Mouse (Mus musculus) heart, adult 11 months (tissue): ENCODE data around the gene Adgrb3.

Source experiments
- DNase-seq: peaks from one replicate; pipeline ENCODE4 v3.0.0; 2022

The Adgrb3 gene

DNA sequence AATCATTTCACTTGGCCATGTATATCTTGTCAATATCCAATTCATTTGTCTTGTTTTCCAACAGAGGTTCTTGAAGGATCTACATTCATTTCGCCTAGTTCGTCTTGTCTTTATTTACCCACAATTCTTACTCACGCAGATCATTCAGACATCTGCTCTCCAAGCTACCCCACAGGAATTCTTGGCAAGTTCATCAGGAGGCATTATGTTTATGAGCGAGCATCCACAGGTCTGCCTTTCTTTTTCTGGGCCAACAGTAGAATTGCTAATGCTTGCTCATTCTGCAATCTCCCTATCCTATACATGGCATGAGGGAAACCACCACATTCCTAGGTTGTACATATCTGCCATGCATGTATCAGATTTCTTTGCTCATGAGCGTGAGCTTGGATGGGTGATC, 99.7 kb downstream of the Adgrb3 start:
- DNase-seq = no peak

DNA sequence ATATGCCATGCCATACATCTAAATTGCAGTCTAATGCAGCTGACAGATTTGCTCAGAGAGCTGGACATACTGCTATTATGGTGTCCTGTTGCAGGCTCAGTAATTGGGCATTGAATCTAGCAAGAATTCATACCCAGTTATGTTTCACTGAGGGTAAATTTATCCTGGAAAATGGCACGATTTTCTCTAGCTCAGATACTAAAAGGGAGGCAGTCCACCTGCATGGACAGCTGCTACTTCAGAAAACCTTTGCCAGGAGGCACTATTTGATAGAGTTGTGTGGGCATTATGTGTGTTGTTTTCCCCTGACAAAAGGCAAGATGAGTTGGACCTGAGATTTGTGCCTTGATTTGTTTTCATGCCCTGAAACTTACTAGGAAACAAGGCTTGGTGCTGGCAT, 118.0 kb downstream of the Adgrb3 start:
- no peak for DNase-seq

DNA sequence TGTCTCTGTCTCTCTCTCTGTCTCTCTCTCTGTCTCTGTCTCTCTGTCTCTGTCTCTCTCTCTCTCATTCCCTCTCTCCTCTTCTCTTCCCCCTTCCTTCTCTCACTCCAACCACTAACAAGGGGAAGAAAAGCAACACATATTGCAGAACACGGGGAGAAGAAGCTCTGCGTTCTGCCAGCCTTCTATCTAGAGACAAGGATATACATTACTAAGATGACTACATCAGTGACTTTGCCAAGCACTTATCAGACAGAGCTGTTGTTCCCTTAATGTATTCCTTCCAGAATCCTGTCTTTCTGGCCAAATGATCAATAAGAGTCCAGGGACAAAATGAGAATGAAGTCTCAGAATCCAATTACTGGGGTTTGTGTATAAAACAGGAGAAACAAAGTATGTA, 123.2 kb downstream of the Adgrb3 start:
- DNase-seq = no peak

DNA sequence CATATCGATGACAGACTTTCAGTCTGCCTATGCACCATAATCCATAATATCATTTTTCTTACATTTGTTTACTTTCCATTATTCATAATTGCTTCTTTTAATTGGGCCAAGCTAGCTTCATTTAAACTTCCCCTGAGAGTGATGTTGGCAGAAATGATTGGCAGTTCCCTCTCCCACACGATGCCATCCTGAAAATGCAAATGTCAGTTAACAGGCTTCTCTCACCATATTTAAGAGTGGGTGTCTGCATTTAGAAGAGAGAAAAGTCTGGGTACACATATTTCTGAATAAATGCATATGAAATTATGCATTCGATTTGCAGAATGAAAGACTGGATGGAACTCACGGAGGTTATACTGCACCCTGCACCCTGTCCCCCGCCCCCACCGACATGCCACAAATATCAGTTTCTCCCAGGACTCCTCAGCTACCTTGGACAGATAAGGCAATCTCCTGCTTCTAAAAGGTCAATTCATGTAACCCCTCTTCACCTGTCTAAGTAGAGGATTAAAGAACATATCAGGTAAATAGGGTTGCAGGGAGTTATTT, 130.7 kb downstream of the Adgrb3 start:
- no peak for DNase-seq

DNA sequence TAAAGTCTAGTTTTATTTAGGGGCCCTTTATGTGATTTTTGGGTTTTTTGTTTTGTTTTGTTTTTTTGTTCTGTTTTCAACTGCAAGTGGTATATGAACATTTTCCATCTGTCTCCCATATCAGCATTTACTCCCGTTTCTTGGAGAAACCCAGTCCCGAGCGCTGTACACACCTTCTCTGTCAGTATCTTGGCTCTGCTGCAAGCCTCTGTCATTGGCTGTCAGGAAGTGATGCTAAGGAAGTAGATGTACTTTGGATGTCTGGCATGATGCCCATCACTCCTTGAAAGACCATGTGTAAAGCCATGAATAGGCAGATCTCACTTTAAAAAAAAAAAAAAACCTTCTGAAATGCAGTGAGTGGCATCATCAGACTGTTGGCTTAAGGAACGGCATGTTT, 132.3 kb downstream of the Adgrb3 start:
- no peak for DNase-seq

DNA sequence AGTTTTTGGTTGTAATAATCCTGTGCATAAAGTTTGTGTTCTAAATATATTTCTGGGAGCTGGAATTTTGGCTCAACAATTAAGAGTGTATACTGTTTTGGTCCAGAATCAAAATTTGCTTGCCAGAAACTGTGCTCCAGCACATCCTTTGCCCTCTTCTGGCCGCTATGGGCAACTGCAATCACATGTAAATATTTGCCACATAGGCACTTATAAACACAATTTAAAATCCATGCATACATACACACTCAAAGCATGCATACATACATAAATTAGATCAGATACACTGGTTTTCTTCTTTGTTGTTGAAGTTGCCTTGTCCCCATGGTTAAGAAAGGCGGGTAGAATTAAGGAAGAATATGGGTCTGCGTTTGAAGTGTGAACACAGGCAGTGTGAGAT, 132.7 kb downstream of the Adgrb3 start:
- no peak for DNase-seq

DNA sequence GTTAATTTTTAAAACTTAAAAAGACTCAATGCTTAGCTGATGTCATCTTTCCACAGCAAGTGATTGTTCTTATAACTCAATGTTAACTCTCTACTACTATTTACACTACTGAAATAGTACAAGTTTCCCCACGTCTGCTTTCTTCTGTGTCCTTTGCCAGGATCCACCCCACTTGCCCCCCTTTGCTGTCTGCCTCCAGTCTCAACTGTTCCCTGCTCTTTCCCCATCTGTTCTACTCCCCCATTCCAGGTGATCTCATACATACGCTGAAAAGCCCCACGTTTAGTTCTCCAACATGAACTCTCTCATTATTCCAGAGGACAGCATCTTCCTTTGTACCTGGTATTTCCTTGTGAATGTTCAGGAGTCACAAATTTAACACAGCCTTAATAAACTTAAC, 147.4 kb downstream of the Adgrb3 start:
- no peak for DNase-seq

DNA sequence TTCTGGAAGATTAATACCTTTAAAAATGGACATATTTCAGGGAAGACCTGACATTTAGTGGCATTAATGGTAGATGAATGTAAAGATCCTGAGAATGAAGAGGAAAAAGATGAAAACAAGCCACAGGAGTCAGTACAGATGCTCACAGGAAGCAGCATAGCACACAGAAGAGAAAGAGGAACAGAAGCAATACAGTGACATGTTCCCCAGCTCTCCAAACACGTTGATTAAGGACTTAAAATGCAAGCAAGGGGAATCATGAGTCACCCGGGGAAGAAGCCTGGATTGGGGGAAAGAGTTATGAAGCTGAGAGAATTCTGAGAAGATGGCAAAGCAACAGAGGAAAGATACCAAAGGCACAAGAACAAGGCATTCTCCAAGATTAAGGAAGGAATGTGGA, 149.9 kb downstream of the Adgrb3 start:
- DNase-seq = no peak

DNA sequence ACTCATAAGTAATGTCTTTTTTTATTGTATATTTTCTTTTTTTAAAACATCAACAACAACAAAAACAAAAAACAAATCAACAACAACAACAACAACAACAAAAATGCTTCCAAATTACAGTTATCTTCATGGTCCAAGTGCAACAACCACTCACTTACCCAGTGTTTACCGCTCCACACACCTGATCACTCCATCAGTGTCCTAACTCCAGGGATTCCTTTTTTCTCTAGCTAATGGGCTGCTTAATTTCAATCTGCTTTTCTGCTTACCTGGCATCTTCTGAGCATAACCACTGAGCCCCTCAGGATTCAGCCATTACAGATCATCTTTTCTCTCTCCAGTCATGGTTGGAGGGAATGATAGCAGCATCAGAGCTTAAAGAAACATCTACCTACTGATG, 176.8 kb downstream of the Adgrb3 start:
- no peak for DNase-seq

DNA sequence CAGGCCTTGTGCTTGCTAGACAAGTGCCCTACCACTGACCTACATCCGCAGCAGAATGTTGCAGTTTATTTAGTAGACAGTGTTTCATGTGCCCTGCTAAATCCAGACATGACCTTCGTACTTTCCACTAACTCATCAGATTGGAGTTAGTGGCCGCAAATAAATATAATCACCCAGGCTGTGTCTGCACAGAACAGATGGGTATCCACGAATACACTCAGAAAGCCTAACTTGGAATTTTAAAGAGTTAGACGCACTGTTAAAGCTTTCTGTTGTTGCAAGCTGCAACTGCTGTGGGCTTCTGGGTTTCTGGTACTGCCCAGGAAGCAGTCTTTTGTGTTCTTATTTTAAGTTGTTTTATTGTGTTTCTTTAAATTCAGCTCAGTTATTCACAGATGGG, 185.3 kb downstream of the Adgrb3 start:
- DNase-seq = no peak

DNA sequence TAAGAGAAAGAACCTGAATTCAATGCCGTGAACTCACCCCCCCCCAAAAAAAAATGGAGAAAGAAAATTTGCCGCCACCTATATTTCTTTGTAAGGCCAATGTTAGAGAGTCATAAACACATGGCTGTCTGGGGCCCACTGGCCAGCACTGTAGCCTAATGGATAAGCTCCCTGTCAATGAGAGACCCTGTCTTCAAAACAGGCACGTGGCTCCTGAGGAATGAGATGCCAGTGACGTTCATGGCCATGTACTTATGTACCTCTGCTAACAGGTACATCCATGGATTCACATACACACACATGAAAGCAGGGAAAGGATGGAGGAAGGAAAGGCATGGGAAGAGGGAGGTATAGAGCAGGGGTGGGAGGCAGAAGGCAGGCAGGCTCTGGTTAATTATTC, 208.0 kb downstream of the Adgrb3 start:
- peak; percentile 81 for DNase-seq

DNA sequence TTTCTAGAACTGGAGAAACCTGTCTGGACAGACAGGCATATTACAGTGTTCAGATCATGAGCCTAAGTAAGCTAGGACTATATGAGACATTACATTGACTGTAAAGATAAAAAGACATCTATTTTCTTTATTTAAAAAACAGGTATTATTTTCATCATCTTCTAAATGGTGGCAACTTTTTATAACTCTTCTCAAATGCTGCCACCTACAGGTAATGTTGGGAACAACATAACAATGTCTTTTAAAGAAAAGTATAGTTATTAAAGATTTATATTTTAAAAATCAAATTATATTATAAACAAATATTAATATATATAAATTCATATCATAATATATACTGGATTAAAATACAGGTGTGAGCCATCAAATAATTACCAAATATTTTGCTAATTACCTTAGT, 212.6 kb downstream of the Adgrb3 start:
- DNase-seq = no peak

DNA sequence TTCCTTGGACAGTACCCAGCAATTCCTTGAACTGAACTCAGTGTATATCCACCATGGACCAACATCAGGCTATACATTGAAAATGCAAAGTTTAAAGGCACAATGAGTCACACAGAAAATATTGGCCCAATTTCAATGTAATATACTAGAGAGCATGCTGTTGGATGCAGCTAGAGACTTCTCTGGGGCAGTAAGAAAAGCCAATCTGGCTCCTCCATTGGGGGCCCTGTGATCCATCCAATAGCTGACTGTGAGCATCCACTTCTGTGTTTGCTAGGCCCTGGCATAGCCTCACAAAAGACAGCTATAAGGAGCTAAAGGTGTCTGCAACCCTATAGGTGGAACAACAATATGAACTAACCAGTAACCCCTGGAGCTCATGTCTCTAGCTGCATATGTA, 218.7 kb downstream of the Adgrb3 start:
- peak; percentile 6 for DNase-seq

DNA sequence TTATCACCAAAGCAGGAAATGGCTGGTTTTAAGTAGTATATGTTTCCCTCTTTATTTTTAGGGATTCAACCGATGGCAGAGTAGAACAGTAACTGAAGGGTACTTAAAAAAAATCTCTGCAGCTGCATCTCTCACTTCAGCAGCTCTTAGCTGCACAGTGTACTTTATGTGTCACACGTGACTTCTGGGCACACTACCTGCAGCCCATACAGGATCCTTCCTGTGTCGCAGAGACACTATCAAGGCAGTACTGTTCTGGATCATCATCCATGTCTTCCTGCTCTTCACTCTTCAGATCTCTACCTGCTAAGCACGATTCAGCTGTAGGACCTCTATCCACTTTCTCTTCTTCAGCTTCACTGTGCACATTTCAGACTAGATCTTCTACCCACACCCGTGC, 230.6 kb downstream of the Adgrb3 start:
- DNase-seq = peak; percentile 60

DNA sequence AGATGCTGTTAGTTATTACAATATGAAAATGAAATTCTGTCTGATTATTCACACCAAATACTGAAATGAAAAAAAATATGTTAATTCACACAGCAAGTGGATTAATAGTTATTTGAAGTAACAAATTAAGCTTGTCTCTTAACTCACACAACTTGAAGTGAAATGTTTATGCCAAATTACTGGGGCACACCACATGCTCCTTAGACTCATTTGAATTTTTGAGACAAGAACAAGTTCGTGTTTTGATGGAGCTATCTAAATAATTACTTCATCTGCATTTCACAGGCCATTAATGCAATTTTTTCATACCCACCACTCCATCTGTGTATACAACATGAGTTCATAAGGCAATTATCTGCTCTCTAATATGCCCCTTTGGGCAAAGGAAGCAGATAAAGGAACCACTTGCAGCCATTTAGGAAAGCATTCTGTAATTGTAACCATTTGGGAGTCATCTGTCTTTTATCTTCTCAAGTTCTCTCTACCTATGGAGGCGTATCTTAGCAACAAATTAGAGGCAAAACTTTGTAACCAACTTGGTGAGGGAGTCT, 240.9 kb downstream of the Adgrb3 start:
- DNase-seq = no peak

DNA sequence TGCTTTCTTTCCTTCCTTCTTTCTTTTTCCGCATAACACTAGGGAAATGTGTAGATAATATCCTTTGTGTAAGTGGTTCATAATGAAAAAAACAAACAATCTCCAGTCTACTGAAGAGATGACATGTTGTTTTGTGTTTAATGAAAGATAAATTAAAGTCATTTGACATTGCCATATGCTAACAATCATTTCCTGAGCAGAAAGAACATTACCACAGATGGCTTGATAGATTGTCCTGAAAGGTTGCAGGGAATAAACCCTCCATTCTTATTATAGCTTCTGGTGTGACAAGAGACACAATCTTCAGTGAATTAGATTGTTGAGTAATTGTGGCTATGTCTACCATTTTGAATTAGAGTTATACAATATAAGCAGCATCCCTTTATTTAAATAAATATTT, 247.8 kb downstream of the Adgrb3 start:
- DNase-seq = no peak

DNA sequence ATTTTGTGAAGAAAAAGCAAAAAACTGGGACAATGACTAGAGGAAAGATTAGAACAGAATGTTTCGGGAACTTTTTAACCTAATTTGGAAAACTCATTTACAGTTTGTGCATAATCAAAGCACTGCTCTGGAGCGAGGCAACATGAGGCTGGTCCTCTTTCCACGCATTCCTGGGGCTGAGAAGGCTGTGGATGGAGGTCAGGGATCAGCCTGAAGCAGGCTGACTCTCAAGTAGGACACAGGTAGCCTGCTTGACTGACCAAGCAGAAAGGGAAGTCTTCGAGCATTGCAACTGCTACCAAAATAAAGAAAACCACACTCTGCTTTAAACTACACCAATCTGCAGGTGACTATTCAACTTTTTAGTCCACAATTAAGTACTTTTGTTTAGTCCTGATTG, 251.7 kb downstream of the Adgrb3 start:
- peak; percentile 8 for DNase-seq

DNA sequence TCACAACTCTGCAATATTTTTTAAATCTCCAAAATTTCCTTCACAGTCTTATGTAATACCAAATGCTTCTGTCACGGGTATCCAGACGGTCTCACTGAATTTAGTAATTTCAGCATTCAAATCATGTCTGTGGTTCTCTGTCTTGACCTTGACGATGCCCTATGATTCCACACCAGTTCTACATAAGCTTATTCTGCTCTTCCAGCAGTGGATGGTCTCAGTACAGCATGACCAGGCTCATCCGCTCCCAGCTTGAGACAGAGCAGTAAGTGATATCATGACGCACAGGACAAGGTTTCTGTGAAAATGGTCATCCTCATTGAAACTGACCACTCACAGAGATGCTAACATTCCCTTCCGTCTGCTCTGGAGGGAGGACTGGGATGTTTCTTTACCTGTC, 252.9 kb downstream of the Adgrb3 start:
- DNase-seq = peak; percentile 64

DNA sequence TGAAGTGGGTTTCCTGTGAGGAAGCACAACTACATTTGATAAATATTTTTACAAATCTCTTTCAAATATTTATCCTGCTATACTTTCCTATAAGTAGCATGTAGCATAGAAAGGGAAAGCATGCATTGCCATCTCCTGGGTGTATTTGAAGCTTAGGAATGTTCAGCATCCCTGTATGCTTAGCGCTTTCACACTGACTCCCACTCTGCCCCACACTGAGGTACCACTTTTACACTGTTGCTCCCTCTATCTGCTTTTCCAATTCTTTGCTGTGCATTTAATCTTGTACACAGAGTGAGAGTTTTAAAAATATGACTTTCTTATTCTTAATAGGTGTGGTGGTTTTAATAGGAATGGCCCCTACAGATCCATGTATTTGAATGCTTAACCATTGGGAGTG, 261.4 kb downstream of the Adgrb3 start:
- DNase-seq = no peak

DNA sequence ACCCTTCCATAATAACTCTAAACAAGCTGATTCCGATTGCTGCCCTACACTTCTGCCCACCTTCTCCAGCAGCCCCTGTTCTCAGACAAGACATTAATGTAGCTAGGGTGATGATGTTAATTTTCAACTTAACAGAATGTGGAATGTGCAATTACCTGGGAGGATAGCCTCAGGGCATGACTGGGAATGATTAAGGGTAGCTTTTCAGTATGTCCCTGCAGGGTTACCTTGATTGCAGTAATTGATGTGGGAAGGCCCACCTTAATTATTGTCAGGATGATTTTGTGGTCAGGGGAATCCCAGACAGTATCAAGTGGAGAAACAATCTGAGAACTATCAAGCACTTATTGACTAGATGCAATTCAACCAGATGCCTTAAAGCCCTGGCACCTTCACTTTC, 283.4 kb downstream of the Adgrb3 start:
- DNase-seq = no peak

DNA sequence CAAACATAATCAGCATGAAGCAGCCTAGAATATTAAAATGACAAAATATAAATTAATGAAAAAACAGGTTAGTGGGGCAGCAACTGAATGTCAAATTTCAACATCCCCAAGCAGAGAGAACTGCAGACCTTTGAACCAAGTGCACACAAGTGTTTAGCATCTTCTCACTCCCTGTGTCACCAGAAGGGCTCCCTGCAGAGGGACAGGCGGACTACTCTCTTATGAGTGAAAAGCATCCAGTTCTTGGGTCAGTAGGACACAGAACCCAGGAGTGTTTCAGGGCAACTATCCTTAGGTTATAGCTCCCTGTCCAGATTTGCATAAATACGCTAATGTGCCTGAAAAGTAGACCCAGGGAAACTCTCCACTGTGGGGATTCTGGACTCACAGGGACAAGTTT, 285.6 kb downstream of the Adgrb3 start:
- no peak for DNase-seq

DNA sequence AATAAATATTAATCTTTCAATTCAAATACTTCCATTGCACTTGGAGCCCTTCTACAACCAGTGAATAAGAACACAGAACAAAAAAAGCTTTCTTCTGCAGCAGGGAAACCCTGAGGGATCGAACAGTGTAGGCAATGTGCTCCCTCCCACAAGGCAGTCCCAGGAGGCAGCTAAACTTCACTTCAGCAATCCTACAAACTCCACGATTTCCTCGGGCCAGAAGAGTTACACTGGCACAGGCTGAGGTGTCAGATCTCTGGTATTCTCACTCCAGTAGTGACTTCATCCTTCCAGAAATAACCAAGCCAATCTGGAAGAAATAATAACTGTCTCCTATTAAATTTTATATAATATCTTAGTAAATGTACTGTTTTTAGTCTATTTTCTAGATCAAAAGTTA, 286.6 kb downstream of the Adgrb3 start:
- DNase-seq = no peak

DNA sequence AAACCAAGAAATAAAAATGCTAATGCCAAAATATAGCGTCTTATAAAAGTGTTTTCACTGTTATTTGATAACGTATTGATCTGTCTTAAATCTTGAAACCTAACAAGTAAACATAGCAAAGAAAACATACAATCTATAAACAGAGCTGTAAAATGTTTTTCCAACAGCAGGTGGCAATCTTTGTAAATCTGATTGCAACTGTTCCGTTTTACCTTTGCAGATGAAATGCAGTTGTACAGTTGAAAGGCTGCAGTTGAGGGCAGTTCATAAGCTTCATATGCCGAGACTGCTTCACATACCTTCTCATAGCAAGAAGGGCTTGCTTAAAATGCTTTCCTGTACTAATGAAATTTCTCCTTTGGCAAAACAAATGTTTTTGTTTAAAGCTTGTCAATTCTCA, 302.5 kb downstream of the Adgrb3 start:
- no peak for DNase-seq

DNA sequence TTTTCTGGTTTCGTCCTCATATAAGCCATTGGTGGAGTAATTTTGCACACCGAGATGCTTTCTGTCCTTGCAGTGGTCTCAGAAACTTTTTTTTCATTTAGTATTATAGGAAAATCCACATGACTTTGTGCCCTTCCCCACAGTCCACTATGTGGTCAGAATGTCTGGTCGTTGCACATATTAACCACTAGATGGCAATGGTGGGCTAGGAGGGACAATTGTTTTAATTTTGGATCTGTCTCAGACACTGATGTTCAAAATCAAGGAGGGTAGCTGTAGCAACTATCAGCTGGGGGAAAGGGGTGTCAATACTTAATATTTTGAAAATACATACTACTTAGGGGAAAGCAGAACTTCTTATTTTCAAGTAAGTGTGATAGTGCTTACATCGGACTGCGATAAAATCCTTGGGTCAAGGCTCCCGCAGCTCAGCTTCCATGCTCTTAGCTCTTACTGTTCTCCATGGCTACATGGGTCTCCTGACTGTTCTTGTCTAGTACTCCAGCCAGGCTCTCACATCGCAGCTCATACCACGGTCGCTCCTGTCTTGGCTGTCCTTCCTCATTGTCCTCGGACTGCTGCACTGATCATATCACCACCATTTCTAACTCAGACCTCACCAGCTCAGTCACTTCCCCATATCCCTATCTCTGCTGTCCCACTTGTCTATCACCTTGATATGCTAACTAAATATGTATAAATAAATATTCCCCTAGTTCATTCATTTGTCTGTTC, 319.0 kb downstream of the Adgrb3 start:
- DNase-seq = peak; percentile 25

DNA sequence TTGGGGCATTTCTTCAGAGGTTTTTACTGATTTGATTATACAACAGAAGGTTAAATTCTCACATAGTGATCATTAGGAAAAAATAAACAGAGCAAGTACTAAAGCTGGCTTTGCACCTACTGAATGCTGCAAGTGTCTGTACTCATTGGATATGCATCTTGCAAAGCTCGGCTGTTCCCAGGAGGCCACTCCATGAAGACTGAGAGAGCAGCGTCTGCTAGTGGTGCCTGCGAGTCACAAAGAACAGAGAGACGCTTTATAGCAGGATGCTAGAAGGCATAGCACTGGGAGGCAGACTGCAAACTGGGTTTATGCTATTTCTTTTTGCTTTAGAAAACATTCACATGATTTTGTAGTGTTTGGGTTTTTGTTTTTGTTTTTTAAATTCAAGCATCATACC, 325.2 kb downstream of the Adgrb3 start:
- peak; percentile 17 for DNase-seq
